Mouse (Mus musculus) brain, embryonic 14.5 days (tissue): ENCODE data around the gene Mettl25.

ENCODE experiments used
- CTCF ChIP-seq: fragments of 200-500 bp; IDR thresholded peaks from 2 replicates; pipeline ENCODE4 v1.5.1; 2012; ENCODE audit warnings: inconsistent platforms, mild to moderate bottlenecking, moderate library complexity, borderline replicate concordance; ENCODE audit not compliant: insufficient read depth, insufficient read length; ENCODE audit errors: extremely low read depth
- POLR2A ChIP-seq: fragments of 200-500 bp; IDR thresholded peaks from 2 replicates; pipeline ENCODE4 v1.6.1; 2012; ENCODE audit warnings: mild to moderate bottlenecking, inconsistent platforms, borderline replicate concordance; ENCODE audit not compliant: poor library complexity, insufficient read depth, insufficient read length, severe bottlenecking; ENCODE audit errors: extremely low read depth

DNA sequence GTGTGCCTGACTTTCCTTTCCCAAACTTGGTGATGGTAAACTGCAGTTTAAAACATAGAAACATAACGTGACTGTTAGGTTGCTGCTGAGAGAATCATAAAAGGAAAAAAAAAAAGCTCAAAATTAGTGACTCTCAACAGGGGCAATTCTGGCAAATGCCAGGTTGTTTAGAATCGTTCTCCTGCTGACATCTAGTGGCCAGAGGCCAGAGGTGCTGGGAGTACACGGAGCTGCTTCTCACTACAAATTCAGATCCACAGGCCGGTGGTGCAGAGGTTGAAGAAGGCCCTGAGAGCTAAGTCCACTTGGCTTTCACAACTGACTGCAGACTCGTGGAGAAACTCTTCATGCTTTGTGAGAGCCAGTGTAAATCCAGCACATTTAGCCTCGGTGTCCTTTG is 66.8 kb downstream of the Mettl25 start:
- TF ChIP-seq CTCF = peak; percentile 83
- no peak for TF ChIP-seq POLR2A
